Mouse (Mus musculus) heart, adult 2 months (tissue): ENCODE data around the gene Rxfp2. TPM values are rescaled to one million over a fixed set of nuclear protein-coding genes. Genes with fewer than 3 reads are reported as not detected.

ENCODE experiments used
- DNase-seq, 2 experiments: peaks; one replicate each; pipeline ENCODE4 v3.0.0; 2021
- H3K27ac ChIP-seq: fragments of 200-600 bp; 2 replicates; pipeline ENCODE4 v1.8.1; 2022
- H3K27me3 ChIP-seq: fragments of 200-500 bp; 2 replicates; pipeline ENCODE4 v1.6.1; 2012; ENCODE audit warnings: mild to moderate bottlenecking, low read length, inconsistent platforms, mixed read lengths; ENCODE audit not compliant: control insufficient read depth, insufficient read depth
- H3K36me3 ChIP-seq: fragments of 200-500 bp; 2 replicates; pipeline ENCODE4 v1.6.1; 2012; ENCODE audit warnings: low read length, inconsistent platforms; ENCODE audit not compliant: control insufficient read depth, insufficient read depth
- H3K4me1 ChIP-seq: fragments of 200-500 bp; 2 replicates; pipeline ENCODE4 v1.6.1; 2011; ENCODE audit warnings: low read length; ENCODE audit not compliant: control insufficient read depth, insufficient read depth
- H3K4me3 ChIP-seq: fragments of 200-600 bp; 2 replicates; pipeline ENCODE4 v1.8.1; 2022
- H3K79me2 ChIP-seq: fragments of 200-500 bp; replicated peaks from 2 replicates; pipeline ENCODE4 v1.6.1; 2012; ENCODE audit warnings: mild to moderate bottlenecking, inconsistent platforms, low read length, moderate library complexity, mixed read lengths; ENCODE audit not compliant: control insufficient read depth, insufficient read depth
- H3K9ac ChIP-seq: fragments of 200-500 bp; 2 replicates; pipeline ENCODE4 v1.6.1; 2012; ENCODE audit warnings: low read depth, mild to moderate bottlenecking, control low read depth, inconsistent platforms, low read length, mixed read lengths
- CTCF ChIP-seq: fragments of 200-600 bp; IDR thresholded peaks from 2 replicates; pipeline ENCODE4 v1.8.1; 2022; ENCODE audit warnings: antibody characterized with exemption, mild to moderate bottlenecking, moderate library complexity
- EP300 ChIP-seq: fragments of 200-500 bp; IDR thresholded peaks from 2 replicates; pipeline ENCODE4 v1.6.1; 2011; ENCODE audit warnings: low read depth, low read length, control low read depth; ENCODE audit not compliant: insufficient read depth
- POLR2A ChIP-seq: fragments of 200-500 bp; IDR thresholded peaks from 2 replicates; pipeline ENCODE4 v1.6.1; 2011; ENCODE audit warnings: mild to moderate bottlenecking, low read depth, low read length, control low read depth; ENCODE audit not compliant: insufficient read depth
- WGBS: fragments of 180-500 bp; shearing (Covaris S2); methylation state at CpG from one replicate; pipeline ENCODE4 v1.1.7; 2018; 5-methylcytosine and 5-hydroxymethylcytosine counted together
- intact Hi-C: fragments of 180-260 bp; cut with DNase I; formaldehyde crosslinking; loops from one replicate; pipeline ENCODE4 v1.15.1; 2025
- polyA plus RNA-seq: library from polyadenylated mRNA; depleted of rRNA; stranded (reverse); fragments of >200 nt; gene quantifications from 2 replicates; pipeline ENCODE4 v1.2.3, GENCODE M21; 2012
- total RNA-seq, 2 experiments: library from RNA; stranded (reverse); gene quantifications; 2 replicates each; pipeline ENCODE4 v1.2.3; 2021

Rxfp2 gene
- total and polyA plus RNA-seq, 3 experiments = 0.10 TPM; not detected in 2

GRCm38 (mm10) chr5:150070086-150070485, 51.6 kb downstream of the Rxfp2 start:
- Histone ChIP-seq H3K27ac (no peak overlapping the region), H3K27me3 (no peaks in the 10 kb centered on the region), H3K9ac (no peak overlapping the region), H3K4me1 (no peaks in the 10 kb centered on the region), H3K36me3 (no peaks in the 10 kb centered on the region), H3K4me3 (no peak overlapping the region), H3K79me2 (no peaks in the 10 kb centered on the region)
- 20% methylated on average over 10 of the region's 10 CpGs for WGBS
- intact Hi-C loops = no loop called here
- TF ChIP-seq POLR2A (no peak), EP300 (no peak), CTCF (peak; percentile 53)
- no peak for DNase-seq

GRCm38 (mm10) chr5:150071738-150072137, 53.3 kb downstream of the Rxfp2 start:
- intact Hi-C loops = no loop called here
- Histone ChIP-seq H3K36me3 (no peaks in the 10 kb centered on the region), H3K79me2 (no peaks in the 10 kb centered on the region), H3K9ac (no peak overlapping the region), H3K27me3 (no peaks in the 10 kb centered on the region), H3K4me1 (no peaks in the 10 kb centered on the region), H3K27ac (no peak overlapping the region), H3K4me3 (no peak overlapping the region)
- no peak for DNase-seq
- no peak for TF ChIP-seq POLR2A
- TF ChIP-seq EP300 = no peak
- no peak for TF ChIP-seq CTCF

GRCm38 (mm10) chr5:150079866-150080797, 61.7 kb downstream of the Rxfp2 start:
- intact Hi-C loops = no loop called here
- no peak overlapping the region for H3K9ac ChIP-seq
- no peak overlapping the region for H3K4me3 ChIP-seq
- 34% methylated on average over 12 of the region's 12 CpGs for WGBS
- no peaks in the 10 kb centered on the region for H3K27me3 ChIP-seq
- H3K27ac ChIP-seq = no peak overlapping the region
- no peaks in the 10 kb centered on the region for H3K36me3 ChIP-seq
- 0 out of 2 replicates have a peak, but pooled peaks cover 1% of the 10 kb centered on the region for H3K4me1 ChIP-seq
- TF ChIP-seq POLR2A (no peak), EP300 (no peak), CTCF (no peak)
- H3K79me2 ChIP-seq = no peaks in the 10 kb centered on the region
- no peak for DNase-seq

- Histone ChIP-seq H3K79me2 (no peaks in the 10 kb centered on the region), H3K27me3 (no peaks in the 10 kb centered on the region), H3K4me1 (0 out of 2 replicates have a peak, but pooled peaks cover 1% of the 10 kb centered on the region), H3K4me3 (no peak overlapping the region), H3K9ac (no peak overlapping the region), H3K36me3 (no peaks in the 10 kb centered on the region), H3K27ac (no peak overlapping the region)
- intact Hi-C loops = no loop called here
- TF ChIP-seq CTCF = no peak
- no peak for TF ChIP-seq EP300
- no peak for TF ChIP-seq POLR2A
- WGBS = 81% methylated on average over 14 of the region's 14 CpGs
- DNase-seq = no peak
Measured at GRCm38 (mm10) chr5:150082696-150083095, 64.2 kb downstream of the Rxfp2 start.

GRCm38 (mm10) chr5:150083190-150083589, 64.7 kb downstream of the Rxfp2 start:
- no peaks in the 10 kb centered on the region for H3K27me3 ChIP-seq
- no peak overlapping the region for H3K4me3 ChIP-seq
- no peak overlapping the region for H3K27ac ChIP-seq
- intact Hi-C loops = no loop called here
- 65% methylated on average over 5 of the region's 5 CpGs for WGBS
- TF ChIP-seq CTCF (no peak), EP300 (no peak), POLR2A (no peak)
- H3K36me3 ChIP-seq = no peaks in the 10 kb centered on the region
- H3K9ac ChIP-seq = no peak overlapping the region
- H3K4me1 ChIP-seq = 0 out of 2 replicates have a peak, but pooled peaks cover 1% of the 10 kb centered on the region
- no peaks in the 10 kb centered on the region for H3K79me2 ChIP-seq
- no peak for DNase-seq

- intact Hi-C loops = loop anchor here (1.0 kb wide), 1 partner anchor 60 kb away; no protein-coding TSS in a partner anchor
- peak; percentile 56 to 72 for DNase-seq
- H3K27me3 ChIP-seq = no peaks in the 10 kb centered on the region
- H3K36me3 ChIP-seq = no peaks in the 10 kb centered on the region
- H3K79me2 ChIP-seq = no peaks in the 10 kb centered on the region; the same call in 1 of the 2 replicates
- TF ChIP-seq CTCF (no peak; the same call in 1 of the 2 replicates), EP300 (peak; percentile 73; the same call in 1 of the 2 replicates), POLR2A (no peak)
- H3K27ac ChIP-seq = no peak overlapping the region
- WGBS = 6% methylated on average over 6 of the region's 6 CpGs
- no peak overlapping the region for H3K9ac ChIP-seq
- H3K4me3 ChIP-seq = no peak overlapping the region
- H3K4me1 ChIP-seq = no peaks in the 10 kb centered on the region; the same call in 1 of the 2 replicates
Measured at GRCm38 (mm10) chr5:150097620-150098019, 79.1 kb downstream of the Rxfp2 start.
